Mouse (Mus musculus) gastrocnemius, adult 18-20 months (tissue): ENCODE measurements around the gene Podn. TPM values are rescaled to one million over a fixed set of nuclear protein-coding genes. Genes with fewer than 3 reads are reported as not detected.
"Not testable (repeated sequence)": the region's sequence is repeated elsewhere in the genome, so short reads cannot be mapped to it uniquely, and the experiment has no call there.

Experiments used
- DNase-seq: peaks from one replicate; pipeline ENCODE4 v3.0.0; 2021; ENCODE audit warnings: low spot score
- long read RNA-seq, 2 experiments: library from polyadenylated mRNA; stranded (forward); transcript quantifications; one replicate each; pipeline ENCODE4 v2.0.0; 2021
- total RNA-seq, 2 experiments: library from RNA; stranded (reverse); gene quantifications; 2 replicates each; pipeline ENCODE4 v1.2.3; 2021

Gene Podn
- total RNA-seq: 1 to 10 TPM; 8.0 to 9.5 TPM
- long read RNA-seq, experiment 1, partial matches to known transcripts: 0 of 35 reads
- long read RNA-seq, experiment 1, other reads (novel, unspliced or antisense): 32 of 35 reads
- long read RNA-seq, experiment 2, partial matches to known transcripts: 3 of 17 reads
- long read RNA-seq, experiment 2, other reads (novel, unspliced or antisense): 10 of 17 reads

- DNase-seq: no peak
Observed at GRCm38 (mm10) chr4:108096345-108096744, at the start of gene Podn. Gene Podn (minus strand): TSS chr4:108096445.

DNA sequence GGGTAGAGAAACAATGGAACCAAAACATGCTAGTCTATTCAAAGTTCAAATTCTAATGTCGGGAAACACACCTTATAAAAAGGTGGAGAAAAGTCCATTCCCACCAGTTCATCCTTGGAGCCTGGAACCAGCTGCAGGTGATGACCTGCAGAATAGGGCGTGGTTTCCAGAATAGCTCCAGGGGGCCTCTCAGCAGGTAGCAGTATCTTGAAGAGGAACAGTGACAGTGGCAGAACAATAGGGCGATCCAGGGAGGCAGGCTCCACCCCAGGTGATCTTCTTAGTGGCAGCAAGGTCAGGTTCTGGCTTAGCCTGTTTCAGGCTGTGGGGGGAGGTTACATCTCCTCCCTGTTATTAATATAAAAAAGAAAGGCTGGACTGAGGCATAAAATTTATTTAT is 49.3 kb upstream of the Podn start:
- not testable (repeated sequence) for DNase-seq

- DNase-seq: no peak
Observed at GRCm38 (mm10) chr4:108144880-108145279, 48.6 kb upstream of the Podn start, which contains the start of gene Scp2. Gene Scp2 (minus strand): TSS chr4:108144998.

GRCm38 (mm10) chr4:108143778-108144177 is 47.5 kb upstream of the Podn start:
- no peak for DNase-seq

GRCm38 (mm10) chr4:108143178-108143577 is 46.9 kb upstream of the Podn start:
- DNase-seq: not testable (repeated sequence)

DNA sequence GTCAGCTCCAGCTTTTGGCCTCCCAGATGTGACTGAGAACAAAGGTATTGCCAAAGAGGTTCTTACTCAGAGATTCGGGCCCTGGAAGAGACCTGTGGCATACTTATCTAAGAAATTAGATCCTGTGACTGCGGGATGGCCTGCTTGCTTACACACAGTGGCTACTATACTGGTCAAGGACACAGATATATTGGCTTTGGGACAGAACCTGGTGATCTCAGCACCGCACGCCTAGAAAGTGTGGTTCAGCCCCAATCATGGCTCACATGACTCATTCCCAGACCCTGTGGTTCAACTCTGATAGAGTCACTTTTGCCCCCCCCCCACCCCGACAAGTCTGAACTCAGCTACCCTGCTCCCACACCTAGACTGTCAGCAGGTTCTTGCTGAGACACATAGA is 40.7 kb upstream of the Podn start:
- DNase-seq: no peak

- no peak for DNase-seq
Observed at GRCm38 (mm10) chr4:108130452-108130851, 34.2 kb upstream of the Podn start.

GRCm38 (mm10) chr4:108128339-108128738 is 32.1 kb upstream of the Podn start:
- peak; percentile 12 for DNase-seq

DNA sequence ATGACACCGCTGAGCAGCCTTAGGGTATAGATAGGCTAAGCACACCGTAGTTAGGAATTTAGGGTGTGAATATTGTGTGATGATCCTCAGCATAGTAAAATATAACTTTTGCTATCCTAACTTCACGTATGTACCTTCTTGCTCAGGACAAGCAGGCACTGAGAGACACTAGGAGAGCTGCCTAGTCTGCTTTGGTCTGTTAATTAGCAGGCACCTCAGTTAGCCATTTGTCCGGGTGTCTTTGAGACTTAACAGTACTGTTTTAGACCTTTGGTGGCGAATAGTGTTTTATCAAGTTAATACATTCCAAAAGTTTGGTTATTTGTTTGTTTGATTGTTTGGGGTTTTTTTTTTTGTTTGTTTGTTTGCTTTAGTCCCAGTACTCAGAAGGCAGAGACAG is 31.3 kb upstream of the Podn start:
- no peak for DNase-seq

GRCm38 (mm10) chr4:108126260-108126659 is 30.0 kb upstream of the Podn start:
- no peak for DNase-seq

DNA sequence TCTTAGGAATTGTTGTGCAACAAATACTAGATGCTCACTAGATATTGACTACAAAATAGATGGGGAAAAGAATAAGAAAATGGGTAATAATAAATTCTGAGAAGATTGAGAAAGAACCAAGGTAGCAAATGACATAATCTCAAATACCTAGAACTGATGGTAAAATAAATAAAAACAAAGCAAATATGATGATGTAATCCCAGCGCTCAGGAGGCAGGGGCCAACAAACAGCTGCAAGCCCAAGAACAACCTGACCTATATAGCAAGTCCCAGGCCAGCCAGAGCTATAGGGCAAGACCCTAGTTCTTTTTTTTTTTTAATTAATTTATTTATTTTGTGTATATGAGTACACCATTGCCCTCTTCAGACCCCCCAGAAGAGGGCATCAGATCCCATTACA is 27.9 kb upstream of the Podn start:
- no peak for DNase-seq

GRCm38 (mm10) chr4:108117924-108118876 is 22.0 kb upstream of the Podn start:
- DNase-seq: peak; percentile 94

GRCm38 (mm10) chr4:108117488-108117887 is 21.2 kb upstream of the Podn start:
- no peak for DNase-seq

DNA sequence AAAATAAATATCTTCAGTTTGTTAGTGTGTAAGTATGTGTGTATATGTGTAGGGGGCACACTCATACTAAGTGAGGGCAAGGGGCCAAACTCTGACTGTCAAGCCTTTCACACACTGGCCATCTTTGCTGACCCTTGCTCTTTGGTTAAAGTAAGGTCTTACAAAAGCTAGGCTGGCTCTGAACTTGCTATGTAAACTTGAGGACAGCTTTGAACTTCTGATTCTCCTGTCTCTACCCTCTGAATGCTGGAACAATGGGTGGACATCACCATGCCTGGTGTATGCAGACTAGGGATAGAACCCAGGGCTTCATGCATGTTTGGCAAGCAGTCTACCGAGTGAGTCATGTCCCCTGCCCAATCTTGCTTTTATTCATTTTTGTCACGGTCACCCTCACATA is 20.2 kb upstream of the Podn start:
- DNase-seq: no peak

DNA sequence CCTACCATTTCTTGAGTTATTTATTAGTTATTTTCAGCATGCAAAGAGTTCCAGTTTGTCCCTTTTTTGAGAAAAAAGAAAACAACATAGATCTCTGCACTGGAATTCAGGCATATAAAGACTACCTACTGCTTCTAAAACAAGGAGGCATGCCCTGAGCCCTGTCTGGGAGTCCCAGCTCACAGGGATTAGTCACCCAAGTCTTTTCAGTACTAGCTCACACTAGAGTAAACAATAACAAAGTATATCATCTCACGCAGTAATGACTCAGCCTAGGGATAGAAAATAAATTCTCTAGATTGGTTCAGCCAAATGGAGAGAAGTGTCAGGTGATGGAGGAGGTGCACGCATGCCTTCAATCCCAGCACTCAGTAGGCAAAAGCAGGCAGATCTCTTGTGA is 14.5 kb upstream of the Podn start:
- DNase-seq: no peak

- no peak for DNase-seq
Observed at GRCm38 (mm10) chr4:108109728-108110127, 13.5 kb upstream of the Podn start.

DNA sequence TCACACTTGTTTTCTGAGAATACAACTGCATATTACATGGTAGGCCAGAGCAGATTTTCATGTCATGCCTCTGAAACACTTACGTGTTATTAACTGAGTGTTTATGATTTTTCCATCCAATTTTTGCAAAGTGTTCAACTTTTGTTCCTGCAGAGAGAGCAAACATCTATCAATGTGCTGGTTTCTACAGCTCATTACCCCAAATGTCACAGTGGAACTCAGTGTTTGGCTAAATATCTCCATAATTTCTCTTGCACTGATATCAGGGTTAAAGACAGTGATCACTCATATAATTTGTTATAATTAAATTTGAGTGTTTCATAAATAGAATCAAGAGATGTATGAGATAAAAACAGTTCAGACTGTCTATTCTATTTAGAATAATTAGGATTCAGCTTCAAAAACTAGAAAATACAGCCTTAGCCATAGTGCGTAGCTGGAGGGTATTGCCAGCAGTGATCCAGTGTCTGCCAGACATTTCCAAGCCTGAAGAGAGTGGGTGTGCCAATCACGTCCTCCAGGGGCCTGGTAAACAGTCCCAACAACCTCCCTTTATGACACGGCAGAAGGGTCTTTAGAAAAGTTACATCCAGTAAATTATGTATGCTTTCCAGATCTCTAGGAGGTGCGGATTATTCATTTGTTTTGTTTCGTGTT is 3.4 kb downstream of the Podn start:
- DNase-seq: no peak

- DNase-seq: no peak
Observed at GRCm38 (mm10) chr4:108083993-108084392, 12.3 kb downstream of the Podn start.

DNA sequence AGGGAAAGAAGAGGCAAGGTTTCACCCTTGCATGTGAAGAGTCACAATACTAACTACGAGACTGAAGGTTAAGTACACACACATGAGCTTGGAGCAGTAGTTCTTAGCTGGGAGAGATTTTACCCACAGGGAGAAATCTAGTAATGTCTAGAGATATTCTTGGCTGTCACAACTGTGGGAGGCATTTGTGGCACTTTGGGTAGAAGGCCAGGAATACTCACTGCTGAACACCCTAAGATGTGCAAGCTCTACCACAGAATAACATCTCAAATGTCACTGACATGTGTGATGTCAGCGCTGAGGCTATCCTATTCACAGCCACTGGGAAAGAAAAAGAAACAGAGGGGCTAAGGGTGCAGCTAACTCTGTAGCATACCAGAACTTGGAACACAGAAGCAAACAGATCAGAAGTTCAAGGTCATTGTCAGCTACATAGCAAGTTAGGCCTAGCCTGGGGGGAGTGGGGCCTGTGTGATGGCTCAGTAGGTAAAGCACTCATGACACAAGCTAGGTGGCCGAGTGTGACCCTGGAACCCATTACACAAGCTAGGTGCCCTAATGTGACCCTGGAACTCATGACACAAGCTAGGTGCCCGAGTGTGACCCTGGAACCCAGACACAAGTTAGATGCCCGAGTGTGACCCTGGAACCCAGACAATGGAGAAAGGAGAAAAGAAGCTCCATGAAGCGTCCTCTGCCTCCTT is 13.1 kb downstream of the Podn start:
- no peak for DNase-seq

DNA sequence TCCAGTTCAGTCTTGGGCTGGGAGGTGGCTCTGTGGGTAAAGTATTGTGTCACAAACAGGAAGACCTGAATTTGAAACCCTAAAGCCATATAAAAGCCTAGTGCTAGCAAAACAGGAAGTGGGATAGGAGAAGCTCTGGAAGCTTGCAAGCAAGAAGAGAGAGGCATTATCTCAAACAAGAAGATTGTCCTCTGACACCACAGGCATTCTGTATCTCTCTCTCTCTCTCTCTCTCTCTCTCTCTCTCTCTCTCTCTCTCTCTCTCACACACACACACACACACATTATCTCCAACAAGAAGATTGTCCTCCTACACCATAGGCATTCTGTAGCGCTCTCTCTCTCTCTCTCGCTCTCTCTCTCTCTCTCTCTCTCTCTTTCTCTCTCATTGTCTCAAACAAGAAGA is 13.8 kb downstream of the Podn start:
- no peak for DNase-seq

DNA sequence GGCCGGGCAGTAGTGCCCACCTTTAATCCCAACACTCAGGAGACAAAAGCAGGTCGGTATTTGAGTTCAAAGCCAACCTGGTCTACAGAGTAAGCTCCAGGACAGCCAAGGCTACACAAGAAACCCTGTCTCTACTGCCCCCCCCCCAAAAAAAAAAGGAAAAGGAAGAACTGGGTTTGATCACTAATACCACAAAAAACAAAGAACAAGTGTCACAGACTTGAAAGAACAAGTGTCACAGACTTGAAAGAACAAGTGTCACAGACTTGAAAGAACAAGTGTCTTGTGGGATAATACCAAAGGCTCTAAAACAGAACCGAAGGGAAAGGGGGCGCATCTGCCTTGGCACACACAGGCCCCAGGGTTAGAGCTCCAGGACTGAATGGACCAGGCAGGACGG is 15.4 kb downstream of the Podn start:
- no peak for DNase-seq

GRCm38 (mm10) chr4:108079762-108080161 is 16.5 kb downstream of the Podn start:
- DNase-seq: no peak
